ENCODE assay signal across 11 mouse cellular contexts in the genomic region with DNA sequence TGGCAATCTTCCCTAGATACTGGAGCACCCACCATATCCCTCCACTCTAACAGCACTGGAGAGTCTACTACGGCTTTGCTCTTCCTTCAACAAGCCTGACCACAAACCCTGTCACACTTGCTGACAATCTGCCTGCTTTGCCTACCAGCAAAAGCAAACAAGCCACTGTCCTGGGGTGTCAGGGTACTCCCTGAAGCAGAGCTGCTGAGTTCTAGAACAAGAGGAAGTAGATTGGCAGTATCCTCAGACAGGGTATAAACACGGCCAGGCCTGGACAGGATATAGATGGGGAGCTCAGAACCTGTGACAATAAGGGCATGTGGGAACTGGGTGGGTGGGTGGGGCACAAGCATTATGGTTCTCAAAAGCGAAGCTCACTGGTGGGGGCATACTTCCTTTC. TPM values are rescaled to one million over a fixed set of nuclear protein-coding genes. Genes with fewer than 3 reads are reported as not detected.
DNase-seq lines count a peak whose midpoint lies in the region; ATAC-seq and TF ChIP-seq lines count a peak whose summit lies in the region.
"Had no signal": no experiment of that assay in that cellular context is flagged by ENCODE, and none has a peak within 500 bp of the region (broad histone marks: within the 10 kb centered on the region; RNA-seq: fewer than 3 reads in every experiment).

No protein-coding gene starts in this region.

- intact Hi-C loops in gastrocnemius, adult 2 months (cut with DNase I) = no loop called here

- peak; percentile 65 for ATAC-seq in CD4-positive, CD25-positive, alpha-beta regulatory T cell, adult 4 months
- peak; percentile 75 for ATAC-seq in inflammation-experienced regulatory T-cells, adult 6 months

- no peak overlapping the region for H3K4me3 ChIP-seq in gastrocnemius, adult 2 months
- no peak overlapping the region for H3K4me3 ChIP-seq in layer of hippocampus, adult 2 months
- H3K4me3 ChIP-seq: liver, embryonic 12.5 days had no signal

- peak overlapping the region; percentile 65 for H3K27ac ChIP-seq in gastrocnemius, adult 2 months
- H3K27ac ChIP-seq in layer of hippocampus, adult 2 months = 0 out of 2 replicates have a peak overlapping the region, but pooled peaks have one; percentile 19

- no peak for TF ChIP-seq CTCF in gastrocnemius, adult 2 months (IDR thresholded peaks at IDR 0.05)
- no peak for TF ChIP-seq CTCF in layer of hippocampus, adult 2 months (conservative IDR thresholded peaks at IDR 0.05)

- DNase-seq in gastrocnemius, adult 2 months = no peak
- DNase-seq in gastrocnemius, postnatal 10 days = no peak
- DNase-seq in layer of hippocampus, adult 2 months (ENCODE audit: low spot score in 2 of 2) = no peak
- DNase-seq in layer of hippocampus, adult 9-10 months (ENCODE audit: low spot score) = no peak
- DNase-seq in left cerebral cortex, adult 11 months (ENCODE audit: low spot score) = no peak
- no peak for DNase-seq in adrenal gland, adult (ENCODE audit: inconsistent age in 2 of 2, low spot score in 1 of 2)
- DNase-seq: embryo, embryonic 11 days; gastrocnemius, postnatal 14 days had no signal

RNA-seq across cellular contexts. Expression of a gene that starts 35.0 kb away (rescaled TPM):
- total RNA-seq in gastrocnemius, adult 2 months (2021) = 10 to 100 TPM in 1 of 2 experiments, 1 to 10 TPM in 1; 9.5 to 14.5 TPM
- total RNA-seq in gastrocnemius, postnatal 10 days (2021) = 1 to 10 TPM; 9.0 to 9.5 TPM
- total RNA-seq in layer of hippocampus, adult 2 months (2021) = 10 to 100 TPM; 29.3 to 32.5 TPM
- polyA plus RNA-seq in CD4-positive, CD25-positive, alpha-beta regulatory T cell, adult 4 months (2017; shearing (Covaris generic)) = 1 to 10 TPM in 1 of 2 experiments, under 1 TPM in 1; 0.91 to 1.6 TPM
- 1 to 10 TPM in 1 of 3 experiments, under 1 TPM in 1, not detected in 1; 0.56 to 1.1 TPM for polyA plus RNA-seq in inflammation-experienced regulatory T-cells, adult 6 months (2017; shearing (Covaris generic))

RNA-seq across cellular contexts. Expression of a gene that starts 35.1 kb away (rescaled TPM):
- 100 to 1,000 TPM; 312 to 399 TPM for total RNA-seq in gastrocnemius, adult 2 months (2021)
- total RNA-seq in gastrocnemius, postnatal 10 days (2021) = 100 to 1,000 TPM; 236 to 268 TPM
- 100 to 1,000 TPM; 154 to 157 TPM for total RNA-seq in layer of hippocampus, adult 2 months (2021)
- 100 to 1,000 TPM; 184 to 253 TPM for polyA plus RNA-seq in CD4-positive, CD25-positive, alpha-beta regulatory T cell, adult 4 months (2017; shearing (Covaris generic))
- 100 to 1,000 TPM; 194 to 284 (median 245) TPM for polyA plus RNA-seq in inflammation-experienced regulatory T-cells, adult 6 months (2017; shearing (Covaris generic))

RNA-seq across cellular contexts. Expression of a gene that starts 35.5 kb away (rescaled TPM):
- not detected for total RNA-seq in gastrocnemius, adult 2 months (2021)
- under 1 TPM in 1 of 2 experiments, not detected in 1; 0.38 TPM for total RNA-seq in gastrocnemius, postnatal 10 days (2021)
- total RNA-seq in layer of hippocampus, adult 2 months (2021) = under 1 TPM in 1 of 2 experiments, not detected in 1; 0.64 TPM
- polyA plus RNA-seq in CD4-positive, CD25-positive, alpha-beta regulatory T cell, adult 4 months (2017; shearing (Covaris generic)) = under 1 TPM in 1 of 2 experiments, not detected in 1; 0.24 TPM
- polyA plus RNA-seq in inflammation-experienced regulatory T-cells, adult 6 months (2017; shearing (Covaris generic)) = 1 to 10 TPM in 1 of 3 experiments, under 1 TPM in 1, not detected in 1; 0.35 to 1.2 TPM

RNA-seq across cellular contexts. Expression of a gene that starts 50.0 kb away (rescaled TPM):
- total RNA-seq in gastrocnemius, adult 2 months (2021) = 10 to 100 TPM in 1 of 2 experiments, 1 to 10 TPM in 1; 3.5 to 18.9 TPM
- total RNA-seq in gastrocnemius, postnatal 10 days (2021) = 10 to 100 TPM; 25.3 to 28.4 TPM
- total RNA-seq in layer of hippocampus, adult 2 months (2021) = under 1 TPM; 0.69 to 0.72 TPM
- not detected for polyA plus RNA-seq in CD4-positive, CD25-positive, alpha-beta regulatory T cell, adult 4 months (2017; shearing (Covaris generic))
- not detected for polyA plus RNA-seq in inflammation-experienced regulatory T-cells, adult 6 months (2017; shearing (Covaris generic))

RNA-seq across cellular contexts. Expression of a gene that starts 58.7 kb away (rescaled TPM):
- 10 to 100 TPM; 26.5 to 32.6 TPM for total RNA-seq in gastrocnemius, adult 2 months (2021)
- total RNA-seq in gastrocnemius, postnatal 10 days (2021) = 10 to 100 TPM; 40.4 to 46.5 TPM
- total RNA-seq in layer of hippocampus, adult 2 months (2021) = 10 to 100 TPM; 29.7 to 32.4 TPM
- 10 to 100 TPM; 17.4 to 21.6 TPM for polyA plus RNA-seq in CD4-positive, CD25-positive, alpha-beta regulatory T cell, adult 4 months (2017; shearing (Covaris generic))
- 10 to 100 TPM; 20.1 to 29.0 (median 23.2) TPM for polyA plus RNA-seq in inflammation-experienced regulatory T-cells, adult 6 months (2017; shearing (Covaris generic))
